8 mouse cellular contexts compared by ENCODE assay signal in genomic region chr1:165583529-165584184, GRCm38 (mm10). TPM values are rescaled to one million over a fixed set of nuclear protein-coding genes. Genes with fewer than 3 reads are reported as not detected.
DNase-seq lines count a peak whose midpoint lies in the region; ATAC-seq and TF ChIP-seq lines count a peak whose summit lies in the region.

No protein-coding gene starts in this region.

- H3K4me3 ChIP-seq in intestine, postnatal 0 days (ENCODE audit: low read depth, low read length), result no peak overlapping the region
- no peak overlapping the region for H3K4me3 ChIP-seq in midbrain, embryonic 11.5 days (ENCODE audit: low read depth, low read length)

- no peak overlapping the region for H3K4me2 ChIP-seq in intestine, postnatal 0 days (replicated peaks; ENCODE audit: low read depth)
- H3K4me2 ChIP-seq in midbrain, embryonic 11.5 days, result no peak overlapping the region

- no peaks in the 10 kb centered on the region for H3K36me3 ChIP-seq in intestine, postnatal 0 days (ENCODE audit: control insufficient read depth, insufficient read depth)
- no peaks in the 10 kb centered on the region; the same call in 1 of the 2 replicates for H3K36me3 ChIP-seq in midbrain, embryonic 11.5 days (ENCODE audit: control insufficient read depth, insufficient read depth, low read length)

- DNase-seq in adrenal gland, adult 2 months, result peak; percentile 87
- DNase-seq in embryo, embryonic 11.5 days (ENCODE audit: low read depth, low spot score), result peak; percentile 78
- DNase-seq in gastrocnemius, postnatal 4 days (ENCODE audit: low spot score in 2 of 2), result peak; percentile 82 to 90
- DNase-seq in left cerebral cortex, postnatal 25 days (ENCODE audit: low spot score in 2 of 2), result peak; percentile 90 to 94
- DNase-seq in midbrain, embryonic 11.5 days (ENCODE audit: low spot score, missing footprints), result peak; percentile 97
- peak; percentile 87 for DNase-seq in right cerebral cortex, postnatal 4 days
- DNase-seq in urinary bladder, postnatal 4 days (ENCODE audit: low spot score in 2 of 2), result peak; percentile 78 to 90

- intact Hi-C loops in left cerebral cortex, postnatal 25 days (cut with DNase I), result loop anchor here (1.0 to 5.0 kb wide), 3 partner anchors 59 to 154 kb away; no protein-coding TSS in a partner anchor

- peak; percentile 98 for TF ChIP-seq CTCF in intestine, postnatal 0 days (IDR thresholded peaks at IDR 0.05; ENCODE audit: low read depth)

- no peaks in the 10 kb centered on the region for H3K27me3 ChIP-seq in intestine, postnatal 0 days (replicated peaks; ENCODE audit: control insufficient read depth, insufficient read depth, low read length)
- no peaks in the 10 kb centered on the region for H3K27me3 ChIP-seq in midbrain, embryonic 11.5 days (ENCODE audit: control insufficient read depth, insufficient read depth, low read length)

- 33% methylated on average over 12 of the region's 12 CpGs for WGBS in intestine, postnatal 0 days
- WGBS in midbrain, embryonic 11.5 days, result 29% methylated on average over 12 of the region's 12 CpGs

- no peak overlapping the region for H3K9ac ChIP-seq in intestine, postnatal 0 days (ENCODE audit: low read depth, low read length)
- H3K9ac ChIP-seq in midbrain, embryonic 11.5 days (ENCODE audit: low read length), result no peak overlapping the region

- H3K27ac ChIP-seq in intestine, postnatal 0 days (ENCODE audit: low read depth, low read length), result no peak overlapping the region
- no peak overlapping the region for H3K27ac ChIP-seq in midbrain, embryonic 11.5 days (ENCODE audit: low read depth, low read length)

- ATAC-seq in intestine, postnatal 0 days, result peak; percentile 65
- peak; percentile 87 for ATAC-seq in midbrain, embryonic 11.5 days (ENCODE audit: low FRiP score)

- H3K9me3 ChIP-seq in intestine, postnatal 0 days (ENCODE audit: control insufficient read depth), result no peaks in the 10 kb centered on the region
- no peaks in the 10 kb centered on the region for H3K9me3 ChIP-seq in midbrain, embryonic 11.5 days (ENCODE audit: control insufficient read depth, low read length)

- H3K4me1 ChIP-seq in intestine, postnatal 0 days (replicated peaks; ENCODE audit: control insufficient read depth, insufficient read depth, low read length), result peaks cover 4% of the 10 kb centered on the region; the same call in 1 of the 2 replicates
- no peaks in the 10 kb centered on the region for H3K4me1 ChIP-seq in midbrain, embryonic 11.5 days (ENCODE audit: control insufficient read depth, insufficient read depth, low read length)

RNA-seq across cellular contexts. Expression of gene Mpzl1, which starts 50.7 kb away (rescaled TPM):
- 10 to 100 TPM; 14.1 to 21.5 TPM for total RNA-seq in adrenal gland, adult 2 months (2021)
- polyA plus RNA-seq in adrenal gland, adult 2 months (2012; rRNA removed), result 12.8 and 12.9 TPM in 2 replicates
- 10 to 100 TPM; 57.2 to 61.3 TPM for total RNA-seq in gastrocnemius, postnatal 4 days (2021)
- 53.3 and 56.3 TPM in 2 replicates for polyA plus RNA-seq in intestine, postnatal 0 days (2015; fragmentation: Nextera tagmentation; extraction: Ambion mirVana)
- 10 to 100 TPM; 34.2 to 36.6 TPM for total RNA-seq in left cerebral cortex, postnatal 25 days (2021)
- 141 and 144 TPM in 2 replicates for polyA plus RNA-seq in midbrain, embryonic 11.5 days (2014; fragmentation: Nextera tagmentation; extraction: Ambion mirVana)
